Mouse (Mus musculus): ENCODE data around the gene Rif1. TPM values are rescaled to one million over a fixed set of nuclear protein-coding genes. Genes with fewer than 3 reads are reported as not detected.
"Not testable (repeated sequence)": the region's sequence is repeated elsewhere in the genome, so short reads cannot be mapped to it uniquely, and the experiment has no call there.

Gene Rif1
- polyA plus RNA-seq, 1 experiment from 2014 or later, result 17.5 TPM

DNA sequence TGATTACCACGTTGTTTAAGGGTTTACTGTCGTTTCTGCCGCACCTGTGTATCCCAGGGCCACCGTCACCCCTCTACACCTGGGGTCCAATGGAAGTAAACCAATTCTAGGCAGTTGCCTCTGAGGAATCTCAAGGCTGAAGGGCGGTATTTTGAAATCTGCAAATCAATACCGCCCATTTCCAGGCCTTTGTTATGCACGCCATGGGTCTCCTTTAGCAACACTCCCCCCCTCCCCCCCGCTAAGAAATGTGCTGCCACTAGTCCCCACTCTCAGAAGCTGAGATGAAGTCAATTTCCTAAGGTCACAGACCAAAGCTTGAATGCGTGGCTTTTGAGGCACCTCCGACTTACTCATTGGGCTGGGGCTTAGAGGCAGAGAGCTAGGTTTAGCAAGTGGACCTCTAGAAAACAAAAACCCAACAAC, 554 bp upstream of the Rif1 start:
- peak overlapping the region; percentile 99 for H3K4me3 ChIP-seq (replicated peaks)
- no peaks in the 10 kb centered on the region for H3K9me3 ChIP-seq (replicated peaks)
- peak overlapping the region; percentile 98 for H3K9ac ChIP-seq
- H3K36me3 ChIP-seq, result peaks cover 26% of the 10 kb centered on the region
- peak overlapping the region; percentile 86 for H3K4me2 ChIP-seq
- H3K27ac ChIP-seq, result 0 out of 2 replicates have a peak overlapping the region, but pooled peaks have one; percentile 43
- H3K27me3 ChIP-seq, result no peaks in the 10 kb centered on the region
- DNase-seq, result no peak
- 14% methylated on average over 10 of the region's 10 CpGs for WGBS (ENCODE audit: insufficient replicate concordance)
- ATAC-seq (ENCODE audit: low read depth), result peak; percentile 9
- peaks cover 32% of the 10 kb centered on the region for H3K4me1 ChIP-seq (replicated peaks)

- Histone ChIP-seq H3K9ac (peak overlapping the region; percentile 98), H3K9me3 (replicated peaks) (no peaks in the 10 kb centered on the region), H3K36me3 (peaks cover 38% of the 10 kb centered on the region), H3K27me3 (no peaks in the 10 kb centered on the region), H3K4me2 (peak overlapping the region; percentile 86), H3K4me1 (replicated peaks) (peaks cover 32% of the 10 kb centered on the region), H3K4me3 (replicated peaks) (peak overlapping the region; percentile 99), H3K27ac (peak overlapping the region; percentile 83)
- WGBS (ENCODE audit: insufficient replicate concordance), result 1% methylated on average over 56 of the region's 56 CpGs
- ATAC-seq (ENCODE audit: low read depth) (peak; percentile 56), DNase-seq (peak; percentile 28)
Observed at GRCm38 (mm10) chr2:52073141-52073904, 691 bp downstream of the Rif1 start.

GRCm38 (mm10) chr2:52078666-52079065, 6.0 kb downstream of the Rif1 start:
- no peak overlapping the region for H3K9ac ChIP-seq
- H3K27ac ChIP-seq, result no peak overlapping the region
- H3K27me3 ChIP-seq, result no peaks in the 10 kb centered on the region
- DNase-seq (no peak), ATAC-seq (ENCODE audit: low read depth) (no peak)
- no peak overlapping the region for H3K4me2 ChIP-seq
- 90% methylated on average over 2 of the region's 2 CpGs for WGBS (ENCODE audit: insufficient replicate concordance)
- H3K36me3 ChIP-seq, result peaks cover 81% of the 10 kb centered on the region
- no peaks in the 10 kb centered on the region for H3K9me3 ChIP-seq (replicated peaks)
- no peak overlapping the region for H3K4me3 ChIP-seq (replicated peaks)
- H3K4me1 ChIP-seq (replicated peaks), result peaks cover 22% of the 10 kb centered on the region

DNA sequence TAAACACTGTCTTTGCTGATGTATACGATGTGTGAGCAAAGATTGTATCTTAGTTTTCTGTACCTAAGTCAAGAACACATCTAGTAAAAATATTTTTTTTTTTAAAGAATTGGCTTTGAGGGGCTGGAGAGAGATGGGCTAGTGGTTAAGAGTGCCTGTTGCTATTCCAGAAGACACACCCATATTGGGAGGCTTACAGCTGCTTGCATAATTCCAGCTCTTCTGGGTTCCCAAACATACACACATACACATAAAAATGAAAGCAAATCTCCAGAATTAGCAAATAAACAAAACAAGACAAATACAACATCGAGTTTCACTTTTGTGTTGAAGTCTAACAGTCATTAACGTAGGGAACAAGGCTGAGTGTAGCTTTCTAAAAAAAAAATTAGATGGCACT, 11.4 kb downstream of the Rif1 start:
- H3K4me2 ChIP-seq, result no peak overlapping the region
- no peak overlapping the region for H3K9ac ChIP-seq
- no peak for DNase-seq
- 79% methylated on average over 3 of the region's 3 CpGs for WGBS (ENCODE audit: insufficient replicate concordance)
- no peaks in the 10 kb centered on the region for H3K27me3 ChIP-seq
- H3K36me3 ChIP-seq, result peaks cover 84% of the 10 kb centered on the region
- no peak overlapping the region for H3K27ac ChIP-seq
- H3K9me3 ChIP-seq (replicated peaks), result no peaks in the 10 kb centered on the region
- ATAC-seq (ENCODE audit: low read depth), result no peak
- H3K4me1 ChIP-seq (replicated peaks), result no peaks in the 10 kb centered on the region
- H3K4me3 ChIP-seq (replicated peaks), result no peak overlapping the region

- no peak for DNase-seq
- Histone ChIP-seq H3K36me3 (peaks cover 83% of the 10 kb centered on the region), H3K4me1 (replicated peaks) (no peaks in the 10 kb centered on the region), H3K27ac (no peak overlapping the region), H3K9me3 (replicated peaks) (no peaks in the 10 kb centered on the region), H3K9ac (no peak overlapping the region), H3K4me3 (replicated peaks) (no peak overlapping the region), H3K4me2 (no peak overlapping the region), H3K27me3 (no peaks in the 10 kb centered on the region)
- 78% methylated on average over 2 of the region's 2 CpGs for WGBS (ENCODE audit: insufficient replicate concordance)
- ATAC-seq (ENCODE audit: low read depth), result no peak
Observed at GRCm38 (mm10) chr2:52084571-52084970, 11.9 kb downstream of the Rif1 start.

- no peak for ATAC-seq (ENCODE audit: low read depth)
- WGBS (ENCODE audit: insufficient replicate concordance), result 96% methylated on average over 1 of the region's 1 CpGs
- Histone ChIP-seq H3K4me2 (no peak overlapping the region), H3K36me3 (peaks cover 88% of the 10 kb centered on the region), H3K4me1 (replicated peaks) (no peaks in the 10 kb centered on the region), H3K9me3 (replicated peaks) (no peaks in the 10 kb centered on the region), H3K9ac (no peak overlapping the region), H3K27ac (no peak overlapping the region), H3K4me3 (replicated peaks) (no peak overlapping the region), H3K27me3 (no peaks in the 10 kb centered on the region)
- no peak for DNase-seq
Observed at GRCm38 (mm10) chr2:52114086-52114485, 41.5 kb downstream of the Rif1 start.

DNA sequence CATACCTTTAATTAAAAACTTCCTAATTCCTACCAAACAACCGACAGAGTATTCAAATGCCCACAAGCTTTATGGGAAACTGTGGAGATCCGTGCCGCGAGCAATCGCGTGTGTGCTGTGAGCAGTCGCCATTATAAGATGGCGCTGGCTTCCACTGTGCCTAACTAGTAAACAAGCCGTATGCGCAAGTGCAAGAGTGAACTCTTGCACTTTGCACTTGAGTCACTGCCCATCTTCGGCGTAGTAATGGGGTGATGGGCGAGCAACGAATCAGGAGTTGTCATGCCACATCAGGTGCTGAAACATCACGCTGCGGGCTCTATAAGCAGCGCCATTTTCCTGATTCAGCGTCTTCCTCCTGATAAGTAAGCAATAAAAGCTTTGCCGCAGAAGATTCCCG, 58.7 kb downstream of the Rif1 start:
- not testable (repeated sequence) for H3K27ac ChIP-seq; H3K9me3 ChIP-seq (replicated peaks); H3K4me3 ChIP-seq (replicated peaks); ATAC-seq (ENCODE audit: low read depth); DNase-seq; H3K4me2 ChIP-seq; H3K4me1 ChIP-seq (replicated peaks); H3K9ac ChIP-seq; H3K27me3 ChIP-seq
- 92% methylated on average over 20 of the region's 20 CpGs for WGBS (ENCODE audit: insufficient replicate concordance)
- H3K36me3 ChIP-seq, result peaks cover 33% of the 10 kb centered on the region

GRCm38 (mm10) chr2:52133351-52133750, 60.7 kb downstream of the Rif1 start:
- H3K27me3 ChIP-seq, result no peaks in the 10 kb centered on the region
- H3K9me3 ChIP-seq (replicated peaks), result no peaks in the 10 kb centered on the region
- H3K36me3 ChIP-seq, result peaks cover 29% of the 10 kb centered on the region
- no peak overlapping the region for H3K4me3 ChIP-seq (replicated peaks)
- H3K4me2 ChIP-seq, result no peak overlapping the region
- 92% methylated on average over 2 of the region's 2 CpGs for WGBS (ENCODE audit: insufficient replicate concordance)
- no peaks in the 10 kb centered on the region for H3K4me1 ChIP-seq (replicated peaks)
- no peak overlapping the region for H3K27ac ChIP-seq
- no peak for DNase-seq
- H3K9ac ChIP-seq, result no peak overlapping the region
- no peak for ATAC-seq (ENCODE audit: low read depth)

- Histone ChIP-seq H3K4me2 (no peak overlapping the region), H3K27ac (no peak overlapping the region), H3K4me1 (replicated peaks) (no peaks in the 10 kb centered on the region), H3K4me3 (replicated peaks) (no peak overlapping the region), H3K9ac (no peak overlapping the region), H3K9me3 (replicated peaks) (no peaks in the 10 kb centered on the region), H3K27me3 (no peaks in the 10 kb centered on the region), H3K36me3 (no peaks in the 10 kb centered on the region)
- ATAC-seq (ENCODE audit: low read depth), result no peak
- DNase-seq, result no peak
- 65% methylated on average over 3 of the region's 3 CpGs for WGBS (ENCODE audit: insufficient replicate concordance)
Observed at GRCm38 (mm10) chr2:52153064-52153463, 80.4 kb downstream of the Rif1 start.

- Histone ChIP-seq H3K9ac (no peak overlapping the region), H3K36me3 (no peaks in the 10 kb centered on the region), H3K4me2 (no peak overlapping the region), H3K27me3 (no peaks in the 10 kb centered on the region), H3K9me3 (replicated peaks) (no peaks in the 10 kb centered on the region), H3K4me1 (replicated peaks) (no peaks in the 10 kb centered on the region), H3K4me3 (replicated peaks) (no peak overlapping the region), H3K27ac (no peak overlapping the region)
- WGBS (ENCODE audit: insufficient replicate concordance), result 45% methylated on average over 7 of the region's 7 CpGs
- no peak for ATAC-seq (ENCODE audit: low read depth)
- no peak for DNase-seq
Observed at GRCm38 (mm10) chr2:52169243-52170005, 96.8 kb downstream of the Rif1 start.
